Mouse (Mus musculus) bone marrow macrophage, adult 2 months (primary cell): Measurements from ENCODE around the gene Bet1l.

Experiments
- CTCF ChIP-seq: IDR thresholded peaks from 2 replicates; pipeline ENCODE4 v1.5.1; 2012; ENCODE audit warnings: low read depth, mild to moderate bottlenecking, low read length, moderate library complexity
- POLR2A ChIP-seq: IDR thresholded peaks from 2 replicates; pipeline ENCODE4 v1.6.1; 2012; ENCODE audit warnings: mild to moderate bottlenecking, low read depth, low read length, borderline replicate concordance

- TF ChIP-seq CTCF (no peak), POLR2A (no peak)
These were observed at the start of gene Bet1l for GRCm38 (mm10) chr7:140857550-140858505.
